Mouse (Mus musculus): Measurements from ENCODE around the gene Slc35d3. TPM values are rescaled to one million over a fixed set of nuclear protein-coding genes. Genes with fewer than 3 reads are reported as not detected.

Gene Slc35d3
- total RNA-seq (2023): under 1 TPM; 0.41 to 0.56 TPM

DNA sequence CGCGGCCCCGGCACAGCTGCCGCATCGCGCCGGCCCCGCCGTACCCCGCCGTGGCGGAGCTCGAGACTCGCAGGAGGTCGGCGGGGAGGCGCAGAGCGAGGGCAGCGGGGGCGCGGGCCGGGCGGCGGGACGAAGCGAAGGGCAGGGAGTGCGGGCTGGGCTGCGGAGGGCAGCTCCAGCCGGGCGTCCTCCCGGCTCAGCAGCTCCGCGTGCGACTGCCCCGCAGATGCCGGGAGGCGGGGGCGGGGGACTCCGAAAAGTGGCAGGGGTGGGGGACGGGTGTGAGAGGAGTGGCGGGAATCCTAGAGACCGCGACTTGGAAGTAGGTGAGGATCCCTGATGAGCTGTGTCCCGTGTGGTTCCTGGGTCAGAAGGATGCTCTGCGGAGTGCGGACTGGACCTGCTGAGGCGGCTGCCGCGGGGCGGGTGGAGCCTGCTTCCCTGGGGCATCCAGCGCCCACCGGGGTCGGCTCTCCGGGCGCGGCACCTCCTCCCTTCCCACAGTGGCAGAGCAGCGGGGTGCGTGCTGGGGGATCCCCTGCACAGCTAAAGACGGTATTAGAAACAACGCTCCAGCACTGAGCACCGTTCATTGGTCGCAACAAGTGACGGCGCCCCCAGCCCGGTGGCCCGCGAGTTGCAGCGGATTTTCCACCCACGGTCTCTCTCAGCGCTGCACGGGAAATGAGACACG is at the start of gene Slc35d3:
Gene Slc35d3 (minus strand): TSS at position 462 of the 694 bp plus-strand sequence.

Other genes starting within 250 kb of the Slc35d3 start
- under 1 TPM; 0.35 to 0.74 TPM for gene Il22ra2, start 229.5 kb downstream of the Slc35d3 start, total RNA-seq (2023)
- gene Il20ra, start 138.9 kb downstream of the Slc35d3 start, total RNA-seq (2023): not detected
- gene Pex7, start 56.2 kb upstream of the Slc35d3 start, total RNA-seq (2023): 10 to 100 TPM; 13.6 to 14.8 TPM
- 10 to 100 TPM; 49.0 to 54.1 TPM for gene Map3k5, start 83.0 kb upstream of the Slc35d3 start, total RNA-seq (2023)

All from T-cell, adult 66 days (primary cell).